Mouse (Mus musculus) limb, embryonic 10.5 days (tissue): ENCODE measurements around the gene Ccdc47. TPM values are rescaled to one million over a fixed set of nuclear protein-coding genes. Genes with fewer than 3 reads are reported as not detected.

Experiments
- DNase-seq: peaks from one replicate; pipeline ENCODE4 v3.0.0-alpha.2; 2017; ENCODE audit warnings: low spot score
- H3K27ac ChIP-seq: fragments of 300-500 bp; sonication (generic); 2 replicates; pipeline ENCODE4 v1.5.1; 2016; ENCODE audit warnings: mild to moderate bottlenecking
- H3K27me3 ChIP-seq: fragments of 300-500 bp; sonication (generic); 2 replicates; pipeline ENCODE4 v1.6.1; 2016; ENCODE audit warnings: low read depth, mild to moderate bottlenecking; ENCODE audit not compliant: poor library complexity, severe bottlenecking
- H3K36me3 ChIP-seq: fragments of 300-500 bp; sonication (generic); 2 replicates; pipeline ENCODE4 v1.6.1; 2016; ENCODE audit warnings: mild to moderate bottlenecking, moderate library complexity
- H3K4me1 ChIP-seq: fragments of 300-500 bp; sonication (generic); 2 replicates; pipeline ENCODE4 v1.6.1; 2016
- H3K4me3 ChIP-seq: fragments of 300-500 bp; sonication (generic); 2 replicates; pipeline ENCODE4 v1.5.1; 2016; ENCODE audit warnings: mild to moderate bottlenecking, moderate library complexity
- H3K9me3 ChIP-seq: fragments of 300-500 bp; sonication (generic); replicated peaks from 2 replicates; pipeline ENCODE4 v1.6.1; 2016; ENCODE audit warnings: mild to moderate bottlenecking
- WGBS: fragments of 180-500 bp; shearing (Covaris S2); methylation state at CpG from one replicate; pipeline ENCODE4 v1.1.7; 2016; 5-methylcytosine and 5-hydroxymethylcytosine counted together
- polyA plus RNA-seq: library from polyadenylated mRNA; unstranded; fragments of >200 nt; fragmentation: Nextera tagmentation; extraction: Ambion mirVana; gene quantifications from 2 replicates; pipeline ENCODE4 v1.2.1, GENCODE M21; 2016

The Ccdc47 gene
- polyA plus RNA-seq, 1 experiment from 2014 or later, result 60.1 TPM

DNA sequence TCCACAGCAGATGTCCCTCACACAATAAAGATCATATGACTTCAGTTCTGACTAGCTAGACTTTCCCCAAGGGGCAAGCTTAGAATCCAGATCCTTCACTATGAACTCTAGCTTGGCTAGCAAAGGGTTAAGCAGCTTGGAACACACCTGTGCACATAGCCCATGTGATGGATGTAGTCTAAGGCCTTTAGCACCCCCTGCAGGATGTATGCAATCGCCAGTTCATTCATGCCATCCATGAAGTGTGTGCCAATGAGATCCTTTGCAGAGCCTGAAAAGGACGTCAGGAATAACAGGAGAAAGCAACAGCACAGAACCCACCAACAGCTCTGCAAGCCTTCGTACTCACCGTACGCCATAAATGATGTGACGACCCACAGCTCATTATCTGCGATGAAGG is 45.3 kb downstream of the Ccdc47 start:
- Histone ChIP-seq H3K4me3 (no peak overlapping the region), H3K36me3 (peaks cover 65% of the 10 kb centered on the region), H3K27me3 (no peaks in the 10 kb centered on the region), H3K4me1 (0 out of 2 replicates have a peak, but pooled peaks cover 6% of the 10 kb centered on the region), H3K9me3 (no peaks in the 10 kb centered on the region), H3K27ac (no peak overlapping the region)
- 82% methylated on average over 7 of the region's 7 CpGs for WGBS
- no peak for DNase-seq

DNA sequence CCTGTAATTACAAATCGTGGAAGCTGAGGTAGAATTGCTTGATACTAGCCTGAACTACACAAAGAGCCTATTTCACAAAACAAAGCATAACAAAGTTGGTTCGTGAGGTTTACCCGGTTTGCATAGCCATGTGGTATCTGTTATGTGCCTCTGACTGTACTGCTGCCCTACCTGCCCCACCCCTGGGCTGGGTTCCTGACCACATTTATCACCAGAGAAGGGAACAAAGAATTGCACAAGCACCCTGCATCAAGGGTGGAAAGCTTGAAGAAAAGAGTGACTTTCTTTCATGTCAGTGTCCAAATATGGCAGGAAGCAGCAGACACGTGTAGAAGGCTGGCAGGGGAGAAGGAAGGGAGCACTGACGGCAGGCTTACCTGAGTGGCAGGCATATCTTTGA is 48.7 kb downstream of the Ccdc47 start:
- DNase-seq, result no peak
- H3K4me1 ChIP-seq, result no peaks in the 10 kb centered on the region
- 88% methylated on average over 5 of the region's 5 CpGs for WGBS
- H3K4me3 ChIP-seq, result no peak overlapping the region
- H3K27ac ChIP-seq, result no peak overlapping the region
- H3K27me3 ChIP-seq, result no peaks in the 10 kb centered on the region
- H3K36me3 ChIP-seq, result peaks cover 86% of the 10 kb centered on the region
- H3K9me3 ChIP-seq, result no peaks in the 10 kb centered on the region

DNA sequence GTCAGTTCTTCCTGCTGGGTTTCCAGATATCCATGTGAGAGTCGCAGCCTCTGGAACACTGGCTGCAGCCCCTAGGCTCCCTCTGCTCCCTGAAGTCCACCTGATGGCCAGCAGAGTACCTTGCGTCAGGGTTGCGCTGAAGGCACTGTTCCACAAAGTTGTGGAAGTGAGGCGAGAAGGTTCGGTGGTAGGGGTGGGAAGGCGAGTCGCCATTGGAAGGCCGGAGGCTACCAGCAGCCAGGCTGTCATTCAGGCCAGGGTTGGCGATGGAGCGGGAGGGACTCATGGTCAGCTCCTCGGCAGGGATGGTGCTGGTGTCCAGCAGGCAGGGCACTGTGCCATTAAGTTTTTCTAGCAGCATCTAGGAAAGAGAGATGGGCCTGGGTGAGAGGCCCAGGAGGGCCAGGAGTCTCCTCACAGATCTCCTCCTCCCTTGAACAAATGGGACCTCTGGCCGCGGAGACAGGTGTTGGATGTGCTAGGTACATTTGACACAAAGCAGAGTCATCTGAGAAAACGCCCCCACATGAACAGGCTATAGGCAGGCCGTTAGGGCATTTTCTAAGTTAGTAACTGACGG is 51.5 kb downstream of the Ccdc47 start:
- 88% methylated on average over 16 of the region's 16 CpGs for WGBS
- no peak overlapping the region for H3K27ac ChIP-seq
- no peaks in the 10 kb centered on the region for H3K9me3 ChIP-seq
- H3K4me1 ChIP-seq, result peaks cover 18% of the 10 kb centered on the region
- no peak for DNase-seq
- no peaks in the 10 kb centered on the region for H3K27me3 ChIP-seq
- peaks cover 68% of the 10 kb centered on the region for H3K36me3 ChIP-seq
- H3K4me3 ChIP-seq, result no peak overlapping the region

DNA sequence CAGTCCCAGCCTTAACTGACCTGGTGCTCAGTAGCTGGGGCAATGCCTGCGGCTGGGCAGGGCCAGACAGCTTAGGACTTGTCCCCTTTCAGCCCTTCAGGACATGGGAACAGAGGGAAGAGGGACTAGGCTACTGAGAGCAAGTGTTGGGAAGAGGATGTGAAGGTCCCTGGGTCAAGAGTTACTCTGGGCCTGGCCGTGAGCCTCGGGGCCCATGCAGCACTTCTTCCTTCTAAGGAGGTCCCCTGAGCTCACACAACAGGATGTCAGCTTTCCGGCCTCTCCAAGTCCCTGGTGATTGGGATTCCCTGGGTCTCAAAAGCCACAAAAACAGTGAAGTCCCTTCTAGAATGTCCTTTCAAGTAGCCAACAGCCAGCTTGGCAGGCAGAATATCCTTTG is 52.6 kb downstream of the Ccdc47 start:
- 86% methylated on average over 4 of the region's 4 CpGs for WGBS
- H3K27ac ChIP-seq, result no peak overlapping the region
- H3K4me3 ChIP-seq, result no peak overlapping the region
- H3K27me3 ChIP-seq, result no peaks in the 10 kb centered on the region
- peaks cover 71% of the 10 kb centered on the region for H3K36me3 ChIP-seq
- peaks cover 26% of the 10 kb centered on the region for H3K4me1 ChIP-seq
- H3K9me3 ChIP-seq, result no peaks in the 10 kb centered on the region
- DNase-seq, result no peak

DNA sequence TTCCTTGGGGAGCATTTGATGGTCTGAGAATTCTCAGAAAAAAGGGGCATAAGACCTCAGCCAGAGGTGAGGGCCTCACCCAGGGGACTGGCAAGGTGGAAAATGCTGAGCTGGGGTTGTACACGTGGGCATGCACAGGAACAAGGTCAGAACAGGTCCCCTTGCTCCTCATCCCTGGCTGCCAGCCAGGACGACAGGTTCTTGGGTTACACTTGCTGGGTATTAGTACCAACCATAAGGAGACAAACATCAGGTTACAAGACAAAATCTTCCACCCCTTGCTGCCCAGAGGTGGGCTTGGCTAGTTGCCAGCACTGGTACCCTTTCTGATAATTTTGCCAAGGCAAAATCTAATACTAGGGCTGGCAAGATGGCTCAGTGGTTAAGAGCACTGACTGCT is 53.9 kb downstream of the Ccdc47 start:
- no peak overlapping the region for H3K4me3 ChIP-seq
- H3K27me3 ChIP-seq, result no peaks in the 10 kb centered on the region
- no peak for DNase-seq
- peaks cover 39% of the 10 kb centered on the region for H3K4me1 ChIP-seq
- peaks cover 72% of the 10 kb centered on the region for H3K36me3 ChIP-seq
- H3K27ac ChIP-seq, result peak overlapping the region; percentile 100; the same call in 1 of the 2 replicates
- 98% methylated on average over 2 of the region's 2 CpGs for WGBS
- H3K9me3 ChIP-seq, result no peaks in the 10 kb centered on the region

DNA sequence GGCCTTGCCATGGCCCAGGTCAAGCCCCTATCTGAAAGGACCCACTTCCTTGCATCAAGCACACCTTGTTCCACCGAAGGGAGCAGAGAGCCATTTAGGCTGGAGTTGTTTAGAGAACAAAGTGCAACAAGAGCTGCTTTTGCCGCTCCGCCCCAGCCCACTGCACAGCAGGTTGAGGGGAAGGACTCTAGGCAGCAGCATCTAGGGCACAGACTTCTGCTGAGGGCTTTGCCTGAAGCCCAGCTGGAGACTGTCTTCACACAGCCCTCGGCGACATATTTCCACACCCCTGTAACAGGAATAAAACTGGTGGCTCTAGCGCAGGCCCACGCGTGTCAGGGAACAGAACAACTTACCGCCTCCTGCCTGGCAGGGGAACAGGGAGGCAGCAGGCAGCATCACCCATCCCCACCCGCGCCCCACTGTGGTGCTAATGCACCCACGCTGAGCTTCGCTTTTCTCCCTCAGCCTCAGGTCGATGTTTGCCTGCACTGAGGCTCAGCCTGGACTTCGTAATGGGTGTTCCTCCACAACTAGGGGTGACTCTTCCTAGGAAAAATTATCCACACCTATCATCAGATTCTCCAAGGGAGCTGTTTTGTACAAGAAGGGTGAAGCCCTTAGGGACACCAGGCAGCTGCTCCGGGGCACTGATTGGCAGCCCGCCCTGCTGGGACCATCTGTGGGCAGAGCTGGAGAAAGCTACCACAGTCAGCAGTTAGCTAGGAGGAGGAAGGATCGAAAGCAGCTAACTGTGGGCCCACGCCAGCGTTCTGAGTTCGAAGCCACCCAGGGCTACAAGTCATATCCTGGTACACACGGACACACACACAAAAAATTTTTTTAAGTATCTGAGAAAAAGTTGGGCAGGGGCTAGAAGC is 55.1 kb downstream of the Ccdc47 start, which contains the start of the genes Gm10840 and Limd2:
Gene Gm10840 (plus strand): TSS at position 10 of the 881 bp plus-strand sequence.
Gene Limd2 (minus strand): TSS at position 20 of the 881 bp plus-strand sequence.
- WGBS, result 32% methylated on average over 22 of the region's 22 CpGs
- no peak for DNase-seq
- H3K4me1 ChIP-seq, result peaks cover 50% of the 10 kb centered on the region
- peak within 1 kb of the TSS; percentile 100 for H3K27ac ChIP-seq
- no peaks in the 10 kb centered on the region for H3K27me3 ChIP-seq
- peak within 1 kb of the TSS; percentile 91 for H3K4me3 ChIP-seq
- H3K9me3 ChIP-seq, result no peaks in the 10 kb centered on the region
- peaks cover 72% of the 10 kb centered on the region for H3K36me3 ChIP-seq

DNA sequence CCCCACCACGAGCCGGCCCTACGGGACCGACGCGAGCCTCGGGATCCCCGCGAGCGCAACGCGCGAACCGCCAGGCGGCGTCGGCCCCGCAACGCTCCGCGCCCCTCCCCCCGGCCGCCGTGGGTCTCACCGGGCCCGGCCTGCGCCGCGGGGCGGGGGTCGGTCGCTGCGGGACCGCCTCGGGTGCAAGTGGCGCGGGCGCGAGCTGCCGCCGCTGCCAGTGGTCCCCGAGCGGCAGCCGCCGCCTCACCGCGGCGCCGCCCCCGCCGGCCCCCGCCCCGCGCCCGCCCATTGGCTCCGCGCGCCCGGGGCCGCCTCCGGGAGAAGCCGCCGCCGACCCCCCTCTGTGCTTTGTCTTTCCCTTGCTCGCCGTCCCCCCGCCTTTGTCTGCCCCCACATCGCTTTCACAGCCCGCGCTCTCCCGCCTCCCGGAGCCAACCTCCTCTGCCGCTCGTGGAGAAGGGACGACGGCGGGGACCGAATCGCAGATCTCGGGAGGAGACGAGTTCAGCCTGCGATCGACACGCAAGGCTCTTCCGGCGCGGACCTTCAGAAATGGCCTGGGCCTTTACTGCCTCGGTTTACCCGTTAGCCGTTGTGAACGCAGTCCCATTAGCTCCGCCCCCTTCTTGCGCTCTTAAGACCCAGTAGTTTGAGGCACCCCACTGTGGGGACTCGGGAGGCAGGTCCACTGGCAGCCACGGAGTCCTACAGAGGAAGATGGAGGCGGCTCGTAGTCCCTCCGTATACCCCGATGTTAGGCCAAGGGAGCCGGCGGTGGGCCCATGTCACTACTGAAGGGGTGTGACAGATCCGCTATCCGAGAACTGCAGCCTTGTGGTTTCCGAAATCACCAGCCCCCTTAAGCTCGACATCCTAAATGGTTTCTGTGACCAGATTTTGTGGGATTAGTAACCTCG is 56.0 kb downstream of the Ccdc47 start:
- Histone ChIP-seq H3K36me3 (peaks cover 74% of the 10 kb centered on the region), H3K4me3 (peak overlapping the region; percentile 91), H3K27ac (peak overlapping the region; percentile 100), H3K27me3 (no peaks in the 10 kb centered on the region), H3K4me1 (peaks cover 54% of the 10 kb centered on the region), H3K9me3 (no peaks in the 10 kb centered on the region)
- 2% methylated on average over 105 of the region's 106 CpGs for WGBS
- peak; percentile 89 for DNase-seq

DNA sequence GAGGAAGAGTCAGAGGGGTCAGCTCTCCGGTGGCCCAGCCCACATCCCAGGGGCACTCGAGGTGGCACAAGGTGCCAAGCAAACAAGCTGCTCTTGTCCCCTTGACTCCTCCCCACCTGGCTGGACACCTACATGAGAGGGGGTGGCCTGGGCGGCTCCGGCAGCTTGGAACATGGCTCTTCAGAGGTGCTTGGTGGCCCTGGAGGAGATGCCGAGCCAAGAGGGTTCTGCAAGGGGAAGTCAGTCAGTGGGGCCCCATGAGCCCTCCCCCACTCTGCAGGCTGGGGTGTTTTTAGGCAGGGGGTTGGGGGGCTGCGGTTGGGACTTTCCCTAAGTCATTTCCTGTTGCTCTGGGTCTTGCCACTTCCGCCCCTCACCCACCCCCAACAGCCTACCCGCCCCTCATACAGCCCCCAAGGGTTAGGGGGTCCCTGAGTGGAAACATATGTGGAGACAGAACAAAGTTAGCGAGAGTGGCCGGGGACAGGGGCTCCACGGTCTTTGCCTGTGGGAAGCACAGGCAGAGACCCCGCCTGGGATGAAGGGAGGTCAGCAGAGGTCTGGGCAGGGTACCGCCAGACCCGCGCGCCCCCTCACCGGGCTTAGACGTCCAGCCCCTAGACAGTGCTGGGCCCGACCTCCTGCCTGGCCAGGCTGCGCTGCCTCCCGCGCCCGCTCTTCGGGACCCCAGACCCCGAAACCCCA is 56.8 kb downstream of the Ccdc47 start:
- Histone ChIP-seq H3K4me1 (peaks cover 54% of the 10 kb centered on the region), H3K36me3 (peaks cover 74% of the 10 kb centered on the region), H3K9me3 (no peaks in the 10 kb centered on the region), H3K4me3 (peak overlapping the region; percentile 91), H3K27me3 (no peaks in the 10 kb centered on the region), H3K27ac (peak overlapping the region; percentile 100)
- DNase-seq, result peak; percentile 82
- under 1% methylated on average over 25 of the region's 25 CpGs for WGBS

DNA sequence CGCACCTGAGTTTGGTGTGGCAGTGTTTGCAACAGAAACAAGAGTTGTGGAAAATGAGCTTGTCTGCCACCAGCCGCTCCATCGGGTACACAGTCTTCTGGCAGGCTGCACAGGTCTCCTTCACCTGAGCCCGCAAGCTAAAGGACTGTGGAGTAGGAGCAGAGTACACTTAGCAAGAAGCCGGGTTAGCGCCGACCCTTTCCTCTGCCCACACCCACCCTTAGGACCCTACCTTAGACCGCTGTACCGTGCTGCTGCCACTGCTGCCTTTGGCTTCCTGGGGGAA is 57.3 kb downstream of the Ccdc47 start:
- H3K4me3 ChIP-seq, result peak overlapping the region; percentile 91
- peak overlapping the region; percentile 100 for H3K27ac ChIP-seq
- no peaks in the 10 kb centered on the region for H3K9me3 ChIP-seq
- no peaks in the 10 kb centered on the region for H3K27me3 ChIP-seq
- peaks cover 54% of the 10 kb centered on the region for H3K4me1 ChIP-seq
- no peak for DNase-seq
- WGBS, result 45% methylated on average over 9 of the region's 9 CpGs
- H3K36me3 ChIP-seq, result peaks cover 74% of the 10 kb centered on the region

DNA sequence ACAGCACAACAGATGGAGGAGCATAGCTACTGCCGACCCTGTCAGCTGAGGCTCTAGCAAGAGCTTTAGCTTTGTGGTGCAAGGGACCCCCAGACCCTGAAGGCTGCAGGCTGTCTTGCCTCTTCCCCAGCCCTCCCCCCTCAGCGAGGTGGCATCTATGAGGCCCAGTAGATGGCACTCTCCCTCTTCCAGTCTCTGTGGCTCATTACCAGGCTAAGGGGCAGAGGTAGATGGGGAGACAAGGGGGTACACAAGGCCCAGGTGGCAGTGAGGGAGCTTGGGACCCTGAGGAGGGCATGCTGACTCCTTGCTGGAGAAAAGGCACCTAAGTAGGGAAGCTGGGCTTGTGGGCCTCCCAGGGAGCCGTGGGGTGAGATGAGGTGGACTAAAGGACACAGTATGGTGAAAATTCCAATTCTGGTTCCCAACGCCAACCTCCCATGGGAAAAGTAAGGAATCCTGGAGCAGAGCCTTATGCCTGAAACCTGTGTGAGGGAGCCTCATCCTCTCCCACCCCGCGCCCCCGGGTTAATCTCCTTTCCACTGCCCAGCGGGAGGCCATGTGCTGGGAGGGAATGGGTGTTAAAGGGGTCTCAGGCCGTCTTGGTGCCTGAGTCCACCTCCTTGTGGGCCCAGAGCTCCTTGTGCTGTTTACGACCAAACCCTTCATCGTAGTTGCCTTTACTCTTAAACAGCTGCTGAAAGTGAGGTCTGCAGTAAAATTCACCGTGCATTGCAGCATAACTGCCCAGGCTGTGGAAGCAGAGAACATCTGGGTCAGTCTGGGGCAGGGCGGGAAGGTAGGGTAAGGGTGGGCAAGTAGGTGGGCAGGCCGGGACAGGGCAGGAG is 57.8 kb downstream of the Ccdc47 start:
- peak overlapping the region; percentile 100 for H3K27ac ChIP-seq
- peak overlapping the region; percentile 91 for H3K4me3 ChIP-seq
- peaks cover 54% of the 10 kb centered on the region for H3K4me1 ChIP-seq
- peaks cover 74% of the 10 kb centered on the region for H3K36me3 ChIP-seq
- no peak for DNase-seq
- WGBS, result 65% methylated on average over 14 of the region's 14 CpGs
- H3K9me3 ChIP-seq, result no peaks in the 10 kb centered on the region
- H3K27me3 ChIP-seq, result no peaks in the 10 kb centered on the region

DNA sequence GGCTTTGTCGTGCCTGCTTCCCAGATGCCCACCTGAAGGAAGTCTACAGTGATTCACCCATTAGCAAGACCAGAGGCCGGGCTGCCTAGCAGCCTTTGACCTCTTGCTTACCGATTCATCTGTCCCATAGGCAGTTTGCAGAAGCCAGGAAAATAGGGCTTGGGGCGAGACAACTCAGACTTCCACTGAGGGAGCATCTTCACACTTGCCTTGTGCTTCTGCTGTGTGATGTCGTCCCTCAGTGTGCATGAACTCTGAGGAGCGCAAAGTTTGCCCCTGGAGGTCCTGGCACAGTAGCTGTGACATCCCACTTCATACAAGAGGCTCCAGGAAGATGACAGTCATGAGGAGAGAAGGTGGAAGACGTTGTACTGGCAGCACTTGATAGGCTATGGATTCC is 59.0 kb downstream of the Ccdc47 start:
- no peaks in the 10 kb centered on the region for H3K27me3 ChIP-seq
- H3K36me3 ChIP-seq, result peaks cover 74% of the 10 kb centered on the region
- DNase-seq, result no peak
- no peaks in the 10 kb centered on the region for H3K9me3 ChIP-seq
- H3K4me1 ChIP-seq, result peaks cover 52% of the 10 kb centered on the region
- 93% methylated on average over 7 of the region's 7 CpGs for WGBS
- 0 out of 2 replicates have a peak overlapping the region, but pooled peaks have one; percentile 6 for H3K4me3 ChIP-seq
- no peak overlapping the region for H3K27ac ChIP-seq
